Mouse (Mus musculus) megakaryocyte progenitor cell, adult 5-6 weeks (primary cell): ENCODE measurements around the gene Ank3. TPM values are rescaled to one million over a fixed set of nuclear protein-coding genes. Genes with fewer than 3 reads are reported as not detected.

ENCODE experiments used
- ATAC-seq: replicated peaks from 2 replicates; pipeline ENCODE4 v1.8.0; 2016; ENCODE audit warnings: mild to moderate bottlenecking, moderate TSS enrichment, inconsistent platforms; ENCODE audit not compliant: poor library complexity
- total RNA-seq, 2 experiments: library from RNA; stranded (forward) in 1 of 2; stranded (reverse) in 1 of 2; fragments of 157-497, 149-512 nt in 1 of 2; fragments of 200-1000 nt in 1 of 2; gene quantifications; 2 replicates each; pipeline versions ENCODE4 v1.2.3 to v1.2.4; 2015 to 2017

Ank3 gene
- total RNA-seq, 2 experiments from 2014 or later, result 0.25 TPM; not detected in 1

GRCm38 (mm10) chr10:69533505-69534388 is 135.2 kb downstream of the Ank3 start:
- ATAC-seq, result no peak

- ATAC-seq, result no peak
Measured at GRCm38 (mm10) chr10:69534716-69535115, 136.1 kb downstream of the Ank3 start.

GRCm38 (mm10) chr10:69535123-69535930 is 136.8 kb downstream of the Ank3 start:
- no peak for ATAC-seq

- ATAC-seq, result no peak
Measured at GRCm38 (mm10) chr10:69535931-69536200, 137.3 kb downstream of the Ank3 start.

GRCm38 (mm10) chr10:69536372-69537075 is 138.0 kb downstream of the Ank3 start:
- no peak for ATAC-seq

- ATAC-seq, result no peak
Measured at GRCm38 (mm10) chr10:69538236-69538635, 139.7 kb downstream of the Ank3 start.

GRCm38 (mm10) chr10:69542439-69542838 is 143.9 kb downstream of the Ank3 start:
- ATAC-seq, result no peak

- ATAC-seq, result no peak
Measured at GRCm38 (mm10) chr10:69543876-69544620, 145.5 kb downstream of the Ank3 start.

- no peak for ATAC-seq
Measured at GRCm38 (mm10) chr10:69544653-69545052, 146.1 kb downstream of the Ank3 start.

GRCm38 (mm10) chr10:69545936-69546335 is 147.4 kb downstream of the Ank3 start:
- ATAC-seq, result no peak

GRCm38 (mm10) chr10:69546643-69547042 is 148.1 kb downstream of the Ank3 start:
- ATAC-seq, result no peak

GRCm38 (mm10) chr10:69548771-69549170 is 150.2 kb downstream of the Ank3 start:
- ATAC-seq, result no peak

- no peak for ATAC-seq
Measured at GRCm38 (mm10) chr10:69549221-69549620, 150.6 kb downstream of the Ank3 start.

GRCm38 (mm10) chr10:69550824-69551223 is 152.3 kb downstream of the Ank3 start:
- ATAC-seq, result no peak

- no peak for ATAC-seq
Measured at GRCm38 (mm10) chr10:69553091-69553490, 154.5 kb downstream of the Ank3 start.

- no peak for ATAC-seq
Measured at GRCm38 (mm10) chr10:69555592-69555991, 157.0 kb downstream of the Ank3 start.

GRCm38 (mm10) chr10:69556278-69556677 is 157.7 kb downstream of the Ank3 start:
- no peak for ATAC-seq

GRCm38 (mm10) chr10:69560237-69560636 is 161.7 kb downstream of the Ank3 start:
- no peak for ATAC-seq

GRCm38 (mm10) chr10:69562931-69563330 is 164.4 kb downstream of the Ank3 start:
- no peak for ATAC-seq

- ATAC-seq, result no peak
Measured at GRCm38 (mm10) chr10:69565052-69565451, 166.5 kb downstream of the Ank3 start.

- ATAC-seq, result no peak
Measured at GRCm38 (mm10) chr10:69568976-69569375, 170.4 kb downstream of the Ank3 start.
